Mouse (Mus musculus): ENCODE results near the gene Mageb1.
"Not testable (repeated sequence)": the region's sequence is repeated elsewhere in the genome, so short reads cannot be mapped to it uniquely, and the experiment has no call there.

The Mageb1 gene

DNA sequence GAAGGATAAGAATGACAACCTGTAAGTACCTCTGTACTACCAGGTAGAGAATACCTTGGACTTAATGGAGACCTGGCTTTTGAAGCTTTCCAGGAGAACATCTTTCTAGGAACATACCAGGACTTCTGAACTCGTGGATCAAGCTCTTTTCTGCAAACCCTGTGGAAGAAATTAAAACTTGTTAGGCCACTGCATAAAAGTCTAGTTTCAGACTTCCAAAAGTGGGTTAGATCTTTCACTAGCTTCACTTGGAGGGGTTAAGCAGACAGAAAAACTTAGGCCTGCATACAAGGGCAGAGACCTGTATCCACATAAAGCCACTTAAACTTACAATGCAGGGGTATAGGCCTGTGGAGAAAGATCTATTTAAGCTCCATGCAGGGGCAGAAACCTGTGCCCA lies at the start of gene Mageb1:
Gene Mageb1 (minus strand): TSS at position 101 of the 400 bp plus-strand sequence.
- not testable (repeated sequence) for DNase-seq
